ENCODE assay signal across 26 mouse cellular contexts in the genomic region with DNA sequence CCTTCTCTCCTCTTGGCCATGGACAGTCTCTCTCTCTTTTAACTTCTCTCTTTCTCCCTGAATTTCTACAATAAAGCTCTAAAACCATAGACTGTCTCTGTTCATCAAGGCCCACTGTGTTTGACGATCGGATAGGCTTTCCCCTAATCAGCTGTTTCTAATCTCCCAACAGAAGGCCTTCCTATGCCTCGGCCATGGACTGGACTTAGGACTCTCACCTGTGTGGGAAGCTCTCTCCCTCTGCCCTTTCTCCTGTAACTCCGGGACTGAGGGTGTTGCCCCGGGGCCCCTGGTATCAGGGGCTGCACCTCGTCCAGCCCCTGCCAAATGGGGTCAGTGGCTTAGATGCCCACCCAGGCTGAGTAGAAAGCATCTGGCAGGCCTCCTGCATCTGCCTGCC.
A peak's percentile ranks its signal among the peaks of the same experiment; 100 is the strongest.
DNase-seq lines count a peak whose midpoint lies in the region; ATAC-seq and TF ChIP-seq lines count a peak whose summit lies in the region.
"Had no signal": no experiment of that assay in that cellular context is flagged by ENCODE, and none has a peak within 500 bp of the region (broad histone marks: within the 10 kb centered on the region; RNA-seq: fewer than 3 reads in every experiment).

No protein-coding gene starts in this region.

- no peak overlapping the region for H3K4me3 ChIP-seq in kidney, embryonic 14.5 days (ENCODE audit: low read length)
- no peak overlapping the region for H3K4me3 ChIP-seq in kidney, embryonic 16.5 days (ENCODE audit: low read length)
- H3K4me3 ChIP-seq in intestine, postnatal 0 days (ENCODE audit: low read depth, low read length) = no peak overlapping the region
- H3K4me3 ChIP-seq in heart, embryonic 12.5 days = no peak overlapping the region
- H3K4me3 ChIP-seq: embryonic facial prominence, embryonic 12.5 days; embryonic facial prominence, embryonic 15.5 days; gastrocnemius, adult 2 months; heart, embryonic 15.5 days; hindbrain, embryonic 10.5 days; hindbrain, embryonic 13.5 days had no signal

- no peak overlapping the region for H3K9ac ChIP-seq in kidney, embryonic 14.5 days (ENCODE audit: low read depth, low read length)
- H3K9ac ChIP-seq in kidney, embryonic 16.5 days (replicated peaks; ENCODE audit: low read length) = no peak overlapping the region
- no peak overlapping the region for H3K9ac ChIP-seq in intestine, postnatal 0 days (ENCODE audit: low read depth, low read length)
- H3K9ac ChIP-seq in heart, embryonic 12.5 days = no peak overlapping the region
- H3K9ac ChIP-seq: embryonic facial prominence, embryonic 12.5 days; embryonic facial prominence, embryonic 15.5 days; forebrain, postnatal 0 days; heart, embryonic 15.5 days; hindbrain, embryonic 13.5 days had no signal

- H3K27me3 ChIP-seq in kidney, embryonic 14.5 days (ENCODE audit: control insufficient read depth, insufficient read depth, low read length) = no peaks in the 10 kb centered on the region
- no peaks in the 10 kb centered on the region for H3K27me3 ChIP-seq in kidney, embryonic 16.5 days (ENCODE audit: insufficient read depth, low read length)
- H3K27me3 ChIP-seq in intestine, postnatal 0 days (replicated peaks; ENCODE audit: control insufficient read depth, insufficient read depth, low read length) = no peaks in the 10 kb centered on the region
- no peaks in the 10 kb centered on the region for H3K27me3 ChIP-seq in heart, embryonic 12.5 days (replicated peaks)
- H3K27me3 ChIP-seq: embryonic facial prominence, embryonic 12.5 days; embryonic facial prominence, embryonic 15.5 days; heart, embryonic 15.5 days; hindbrain, embryonic 13.5 days had no signal

- no peaks in the 10 kb centered on the region for H3K36me3 ChIP-seq in kidney, embryonic 14.5 days (ENCODE audit: control insufficient read depth, insufficient read depth, low read length)
- no peaks in the 10 kb centered on the region for H3K36me3 ChIP-seq in kidney, embryonic 16.5 days (ENCODE audit: insufficient read depth, low read length)
- H3K36me3 ChIP-seq in intestine, postnatal 0 days (ENCODE audit: control insufficient read depth, insufficient read depth) = no peaks in the 10 kb centered on the region
- no peaks in the 10 kb centered on the region for H3K36me3 ChIP-seq in heart, embryonic 12.5 days
- H3K36me3 ChIP-seq: embryonic facial prominence, embryonic 12.5 days; embryonic facial prominence, embryonic 15.5 days; heart, embryonic 15.5 days; hindbrain, embryonic 10.5 days; hindbrain, embryonic 13.5 days had no signal

- no peak overlapping the region for H3K27ac ChIP-seq in kidney, embryonic 14.5 days (ENCODE audit: low read depth, low read length)
- no peak overlapping the region for H3K27ac ChIP-seq in kidney, embryonic 16.5 days (ENCODE audit: low read length)
- no peak overlapping the region for H3K27ac ChIP-seq in intestine, postnatal 0 days (ENCODE audit: low read depth, low read length)
- no peak overlapping the region for H3K27ac ChIP-seq in heart, embryonic 12.5 days (ENCODE audit: poor library complexity, severe bottlenecking)
- H3K27ac ChIP-seq: embryonic facial prominence, embryonic 12.5 days; embryonic facial prominence, embryonic 15.5 days; gastrocnemius, adult 2 months; heart, embryonic 15.5 days; hindbrain, embryonic 10.5 days; hindbrain, embryonic 13.5 days had no signal

- DNase-seq in kidney, adult 11 months = peak; percentile 13
- peak; percentile 10 to 11 for DNase-seq in kidney, postnatal 36 days
- DNase-seq: adrenal gland, adult 2 months; adrenal gland, postnatal 14 days; cerebellum, adult 11 months; cerebellum, adult 2 months; cerebellum, adult 9-11 months; cerebellum, postnatal 25 days; forebrain, postnatal 0 days; gastrocnemius, adult 2 months; gastrocnemius, postnatal 14 days; heart, adult 11 months; heart, postnatal 10 days; heart, postnatal 36 days had no signal

- TF ChIP-seq CTCF in intestine, postnatal 0 days (IDR thresholded peaks at IDR 0.05; ENCODE audit: low read depth) = no peak

- no peak for ATAC-seq in kidney, embryonic 14.5 days (ENCODE audit: low FRiP score, low TSS enrichment)
- ATAC-seq in kidney, embryonic 16.5 days (ENCODE audit: low FRiP score, low TSS enrichment) = no peak
- ATAC-seq in intestine, postnatal 0 days = peak; percentile 60; the same call in 1 of the 2 replicates
- no peak for ATAC-seq in heart, embryonic 12.5 days (ENCODE audit: insufficient number of reproducible peaks, low FRiP score)
- ATAC-seq: CD4-positive, CD25-positive, alpha-beta regulatory T cell, adult 4 months; forebrain, embryonic 14.5 days; forebrain, postnatal 0 days had no signal

- H3K4me2 ChIP-seq in kidney, embryonic 14.5 days (replicated peaks; ENCODE audit: low read depth, low read length) = no peak overlapping the region
- no peak overlapping the region for H3K4me2 ChIP-seq in kidney, embryonic 16.5 days (replicated peaks; ENCODE audit: low read depth, low read length)
- no peak overlapping the region for H3K4me2 ChIP-seq in intestine, postnatal 0 days (replicated peaks; ENCODE audit: low read depth)
- H3K4me2 ChIP-seq in heart, embryonic 12.5 days = no peak overlapping the region
- H3K4me2 ChIP-seq: embryonic facial prominence, embryonic 12.5 days; embryonic facial prominence, embryonic 15.5 days; heart, embryonic 11.5 days; heart, embryonic 15.5 days; hindbrain, embryonic 13.5 days had no signal

- WGBS in kidney, embryonic 14.5 days = 81% methylated on average over 6 of the region's 6 CpGs
- 85% methylated on average over 6 of the region's 6 CpGs for WGBS in kidney, embryonic 16.5 days
- WGBS in intestine, postnatal 0 days = 59% methylated on average over 6 of the region's 6 CpGs
- 83% methylated on average over 6 of the region's 6 CpGs for WGBS in heart, embryonic 12.5 days

- no peaks in the 10 kb centered on the region for H3K9me3 ChIP-seq in kidney, embryonic 14.5 days (ENCODE audit: control insufficient read depth, low read length)
- H3K9me3 ChIP-seq in kidney, embryonic 16.5 days (ENCODE audit: low read length) = no peaks in the 10 kb centered on the region
- no peaks in the 10 kb centered on the region for H3K9me3 ChIP-seq in intestine, postnatal 0 days (ENCODE audit: control insufficient read depth)
- H3K9me3 ChIP-seq in heart, embryonic 12.5 days (replicated peaks) = no peaks in the 10 kb centered on the region
- H3K9me3 ChIP-seq: embryonic facial prominence, embryonic 12.5 days; embryonic facial prominence, embryonic 15.5 days; heart, embryonic 15.5 days had no signal

- no peaks in the 10 kb centered on the region for H3K4me1 ChIP-seq in kidney, embryonic 14.5 days (ENCODE audit: control insufficient read depth, insufficient read depth, low read length)
- no peaks in the 10 kb centered on the region for H3K4me1 ChIP-seq in kidney, embryonic 16.5 days (ENCODE audit: insufficient read depth, low read length)
- no peaks in the 10 kb centered on the region for H3K4me1 ChIP-seq in intestine, postnatal 0 days (replicated peaks; ENCODE audit: control insufficient read depth, insufficient read depth, low read length)
- H3K4me1 ChIP-seq in heart, embryonic 12.5 days (replicated peaks) = 0 out of 2 replicates have a peak, but pooled peaks cover 3% of the 10 kb centered on the region
- H3K4me1 ChIP-seq: embryonic facial prominence, embryonic 12.5 days; embryonic facial prominence, embryonic 15.5 days; heart, embryonic 15.5 days had no signal
